Mouse (Mus musculus): ENCODE measurements around the gene Gtpbp2.

Gene Gtpbp2

GRCm38 (mm10) chr17:46206676-46207075, 45.8 kb downstream of the Gtpbp2 start:
- no peak for DNase-seq (ENCODE audit: low spot score)

GRCm38 (mm10) chr17:46210550-46210949, 49.7 kb downstream of the Gtpbp2 start:
- no peak for DNase-seq (ENCODE audit: low spot score)

Data from layer of hippocampus, adult 11-12 months (tissue).